ENCODE assay signal across 11 mouse cellular contexts in the genomic region with DNA sequence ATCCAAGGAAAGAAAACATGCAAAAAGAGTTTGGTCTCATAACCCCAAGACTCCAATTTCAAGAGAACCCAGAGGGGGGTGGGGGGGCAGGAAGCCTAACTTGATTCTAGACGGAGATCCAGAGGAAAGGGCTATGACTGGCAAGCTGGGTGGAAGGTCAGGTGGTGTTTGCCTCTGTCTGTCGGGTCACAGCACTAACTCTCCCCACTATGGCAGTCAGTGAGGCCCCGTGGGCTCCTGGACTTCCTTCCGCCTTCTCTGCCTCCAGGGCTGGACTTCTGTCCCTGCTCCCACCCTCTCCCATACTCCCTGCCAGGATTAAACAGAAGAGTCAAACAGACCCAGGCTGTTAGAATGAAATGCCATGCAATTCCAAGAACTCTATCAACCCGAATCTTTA. TPM values are rescaled to one million over a fixed set of nuclear protein-coding genes. Genes with fewer than 3 reads are reported as not detected.
DNase-seq lines count a peak whose midpoint lies in the region; ATAC-seq and TF ChIP-seq lines count a peak whose summit lies in the region.
"Had no signal": no experiment of that assay in that cellular context is flagged by ENCODE, and none has a peak within 500 bp of the region (broad histone marks: within the 10 kb centered on the region; RNA-seq: fewer than 3 reads in every experiment).

No protein-coding gene starts in this region.

- H3K36me3 ChIP-seq in embryonic facial prominence, embryonic 12.5 days = peaks cover 22% of the 10 kb centered on the region
- H3K36me3 ChIP-seq in embryonic facial prominence, embryonic 10.5 days (replicated peaks) = peaks cover 44% of the 10 kb centered on the region
- peaks cover 11% of the 10 kb centered on the region; the same call in 1 of the 2 replicates for H3K36me3 ChIP-seq in lung, embryonic 15.5 days
- H3K36me3 ChIP-seq in limb, embryonic 15.5 days = peaks cover 9% of the 10 kb centered on the region
- H3K36me3 ChIP-seq in stomach, postnatal 0 days (ENCODE audit: control insufficient read depth, insufficient read depth, low read length) = peaks cover 4% of the 10 kb centered on the region; the same call in 1 of the 2 replicates

- no peak overlapping the region for H3K4me3 ChIP-seq in embryonic facial prominence, embryonic 12.5 days
- H3K4me3 ChIP-seq in embryonic facial prominence, embryonic 10.5 days = no peak overlapping the region
- no peak overlapping the region for H3K4me3 ChIP-seq in lung, embryonic 15.5 days
- no peak overlapping the region for H3K4me3 ChIP-seq in limb, embryonic 15.5 days
- H3K4me3 ChIP-seq in stomach, postnatal 0 days (ENCODE audit: low read depth, low read length) = no peak overlapping the region

- H3K27me3 ChIP-seq in embryonic facial prominence, embryonic 12.5 days = no peaks in the 10 kb centered on the region
- no peaks in the 10 kb centered on the region for H3K27me3 ChIP-seq in embryonic facial prominence, embryonic 10.5 days (replicated peaks; ENCODE audit: low read depth, poor library complexity, severe bottlenecking)
- no peaks in the 10 kb centered on the region for H3K27me3 ChIP-seq in lung, embryonic 15.5 days
- H3K27me3 ChIP-seq in limb, embryonic 15.5 days = no peaks in the 10 kb centered on the region
- no peaks in the 10 kb centered on the region for H3K27me3 ChIP-seq in stomach, postnatal 0 days (ENCODE audit: control insufficient read depth, insufficient read depth, low read length)

- no peak overlapping the region for H3K9ac ChIP-seq in embryonic facial prominence, embryonic 12.5 days
- H3K9ac ChIP-seq in lung, embryonic 15.5 days = no peak overlapping the region
- no peak overlapping the region for H3K9ac ChIP-seq in limb, embryonic 15.5 days
- no peak overlapping the region for H3K9ac ChIP-seq in stomach, postnatal 0 days (ENCODE audit: low read length)

- H3K4me1 ChIP-seq in embryonic facial prominence, embryonic 12.5 days = peaks cover 36% of the 10 kb centered on the region
- H3K4me1 ChIP-seq in embryonic facial prominence, embryonic 10.5 days = peaks cover 20% of the 10 kb centered on the region
- H3K4me1 ChIP-seq in lung, embryonic 15.5 days = peaks cover 52% of the 10 kb centered on the region
- peaks cover 22% of the 10 kb centered on the region for H3K4me1 ChIP-seq in limb, embryonic 15.5 days
- peaks cover 6% of the 10 kb centered on the region; the same call in 1 of the 2 replicates for H3K4me1 ChIP-seq in stomach, postnatal 0 days (replicated peaks; ENCODE audit: control insufficient read depth, insufficient read depth)

- TF ChIP-seq EP300 in stomach, postnatal 0 days (optimal IDR thresholded peaks at IDR 0.05) = no peak

- H3K4me2 ChIP-seq in embryonic facial prominence, embryonic 12.5 days (replicated peaks) = no peak overlapping the region
- H3K4me2 ChIP-seq in lung, embryonic 15.5 days = no peak overlapping the region
- no peak overlapping the region for H3K4me2 ChIP-seq in limb, embryonic 15.5 days
- H3K4me2 ChIP-seq in stomach, postnatal 0 days (replicated peaks; ENCODE audit: low read depth) = no peak overlapping the region

- ATAC-seq in embryonic facial prominence, embryonic 12.5 days (ENCODE audit: insufficient number of reproducible peaks, insufficient read depth, low FRiP score, low TSS enrichment) = no peak
- peak; percentile 33; the same call in 1 of the 2 replicates for ATAC-seq in lung, embryonic 15.5 days (ENCODE audit: borderline replicate concordance, extremely low read depth, low FRiP score, low TSS enrichment)
- ATAC-seq in limb, embryonic 15.5 days (ENCODE audit: insufficient number of reproducible peaks, low FRiP score, low TSS enrichment, low read depth) = no peak
- no peak for ATAC-seq in stomach, postnatal 0 days (ENCODE audit: low FRiP score, low TSS enrichment)
- ATAC-seq: midbrain, embryonic 16.5 days had no signal

- 0 out of 2 replicates have a peak overlapping the region, but pooled peaks have one; percentile 25 for H3K27ac ChIP-seq in embryonic facial prominence, embryonic 12.5 days
- H3K27ac ChIP-seq in embryonic facial prominence, embryonic 10.5 days (replicated peaks) = no peak overlapping the region
- H3K27ac ChIP-seq in lung, embryonic 15.5 days = peak overlapping the region; percentile 70
- 0 out of 2 replicates have a peak overlapping the region, but pooled peaks have one; percentile 30 for H3K27ac ChIP-seq in limb, embryonic 15.5 days
- peak overlapping the region; percentile 25; the same call in 1 of the 2 replicates for H3K27ac ChIP-seq in stomach, postnatal 0 days (replicated peaks)

- DNase-seq in embryonic facial prominence, embryonic 10.5 days (ENCODE audit: low spot score) = no peak
- no peak for DNase-seq in lung, postnatal 14 days
- no peak for DNase-seq in stomach, postnatal 0 days (ENCODE audit: low spot score)
- DNase-seq in right cerebral cortex, adult 2 months (ENCODE audit: low spot score in 2 of 2) = no peak
- DNase-seq in MN1 (ENCODE audit: low spot score) = no peak
- DNase-seq: cerebellum, postnatal 25 days; right cerebral cortex, postnatal 25 days had no signal

- TF ChIP-seq CTCF in stomach, postnatal 0 days (IDR thresholded peaks at IDR 0.05; ENCODE audit: low read depth) = no peak

- no peaks in the 10 kb centered on the region for H3K9me3 ChIP-seq in embryonic facial prominence, embryonic 12.5 days
- H3K9me3 ChIP-seq in embryonic facial prominence, embryonic 10.5 days = no peaks in the 10 kb centered on the region
- H3K9me3 ChIP-seq in lung, embryonic 15.5 days = no peaks in the 10 kb centered on the region
- H3K9me3 ChIP-seq in limb, embryonic 15.5 days = no peaks in the 10 kb centered on the region
- no peaks in the 10 kb centered on the region for H3K9me3 ChIP-seq in stomach, postnatal 0 days (ENCODE audit: control insufficient read depth, low read length)

- WGBS in embryonic facial prominence, embryonic 12.5 days = 32% methylated on average over 5 of the region's 5 CpGs
- 37% methylated on average over 5 of the region's 5 CpGs for WGBS in embryonic facial prominence, embryonic 10.5 days
- 21% methylated on average over 5 of the region's 5 CpGs for WGBS in lung, embryonic 15.5 days
- 40% methylated on average over 5 of the region's 5 CpGs for WGBS in limb, embryonic 15.5 days
- WGBS in stomach, postnatal 0 days = 9% methylated on average over 5 of the region's 5 CpGs

RNA-seq across cellular contexts. Expression of gene Clic4, which starts 30.9 kb away (rescaled TPM):
- polyA plus RNA-seq in embryonic facial prominence, embryonic 12.5 days (2016; fragmentation: Nextera tagmentation; extraction: Ambion mirVana) = 171 and 176 TPM in 2 replicates
- 207 and 211 TPM in 2 replicates for polyA plus RNA-seq in embryonic facial prominence, embryonic 10.5 days (2016; fragmentation: Nextera tagmentation; extraction: Ambion mirVana)
- 181 and 185 TPM in 2 replicates for polyA plus RNA-seq in lung, embryonic 15.5 days (2015; fragmentation: Nextera tagmentation; extraction: Ambion mirVana)
- polyA plus RNA-seq in limb, embryonic 15.5 days (2015; fragmentation: Nextera tagmentation; extraction: Ambion mirVana) = 117 and 133 TPM in 2 replicates
- 69.2 and 73.6 TPM in 2 replicates for polyA plus RNA-seq in stomach, postnatal 0 days (2015; fragmentation: Nextera tagmentation; extraction: Ambion mirVana)
